Mouse (Mus musculus): ENCODE measurements around the gene Tenm4.
A peak's percentile ranks its signal among the peaks of the same experiment; 100 is the strongest.

The Tenm4 gene

DNA sequence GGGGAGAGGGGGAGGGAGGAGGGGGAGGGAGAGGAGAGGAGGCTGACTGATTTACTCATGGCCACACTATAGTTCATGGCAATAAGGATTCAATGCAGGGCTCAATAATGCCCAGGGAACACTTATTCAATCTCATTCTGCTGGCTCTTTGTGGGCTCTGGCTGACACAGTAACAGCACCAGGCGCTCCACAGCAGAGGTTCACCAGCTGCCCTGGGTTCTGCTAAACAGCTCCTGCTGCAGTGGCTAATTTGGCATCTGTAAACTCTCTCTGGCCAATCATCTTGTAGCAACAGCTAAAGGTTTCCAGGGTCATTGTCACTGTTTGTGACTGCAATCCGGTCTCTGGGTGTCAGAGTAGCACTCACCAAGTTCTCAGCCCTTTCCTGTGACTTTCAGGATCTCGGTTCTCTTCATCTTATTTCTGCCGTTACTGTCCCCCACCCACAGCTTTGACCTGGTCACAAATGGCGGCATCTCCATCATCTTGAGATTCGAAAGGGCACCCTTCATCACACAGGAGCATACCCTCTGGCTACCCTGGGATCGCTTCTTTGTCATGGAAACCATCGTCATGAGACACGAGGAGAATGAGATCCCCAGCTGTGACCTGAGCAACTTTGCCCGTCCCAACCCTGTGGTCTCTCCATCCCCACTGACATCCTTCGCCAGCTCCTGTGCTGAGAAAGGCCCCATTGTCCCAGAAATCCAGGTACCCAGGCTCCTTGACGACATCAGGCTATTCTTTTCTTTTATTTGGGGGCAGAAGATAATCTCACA, 671.6 kb downstream of the Tenm4 start:
- no peak for DNase-seq (ENCODE audit: low read depth, low spot score)

DNA sequence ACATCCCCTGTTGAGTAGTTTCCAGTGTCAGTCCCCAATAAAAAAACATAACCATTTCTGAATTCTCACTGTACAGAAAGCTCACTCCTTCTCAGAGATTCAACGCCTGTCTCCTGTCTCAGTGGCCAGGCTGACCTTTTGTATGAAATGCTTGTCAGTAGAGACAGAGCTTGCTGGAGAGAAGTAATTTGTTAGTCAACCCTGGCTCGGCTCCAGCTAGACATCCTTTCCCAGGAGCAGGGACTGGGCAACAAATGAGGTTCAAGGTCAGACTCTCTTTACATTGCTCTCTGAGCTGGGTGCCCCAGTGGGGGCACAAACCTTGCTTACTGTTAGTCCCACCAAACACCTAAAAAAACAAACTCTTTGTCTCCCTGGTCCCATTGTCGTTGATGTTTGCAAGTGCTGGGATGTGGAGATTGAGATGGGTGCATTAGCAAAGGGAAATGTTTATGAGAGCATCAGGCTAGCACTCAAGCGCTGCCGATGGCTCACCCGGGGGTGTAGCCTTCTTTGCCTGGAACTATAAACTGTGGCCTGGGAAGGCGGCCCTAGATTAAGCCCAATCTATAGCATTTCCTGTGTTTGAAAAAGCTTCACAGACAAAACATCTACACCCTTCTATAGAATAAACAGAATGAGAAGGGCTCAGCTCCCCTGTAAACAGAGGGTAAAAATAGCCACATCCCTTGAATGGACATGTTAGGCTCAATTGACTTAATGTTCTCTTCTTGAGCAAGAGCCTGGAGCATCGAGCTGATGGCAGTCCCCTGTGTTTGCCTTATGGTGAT, 673.3 kb downstream of the Tenm4 start:
- no peak for DNase-seq (ENCODE audit: low read depth, low spot score)

DNA sequence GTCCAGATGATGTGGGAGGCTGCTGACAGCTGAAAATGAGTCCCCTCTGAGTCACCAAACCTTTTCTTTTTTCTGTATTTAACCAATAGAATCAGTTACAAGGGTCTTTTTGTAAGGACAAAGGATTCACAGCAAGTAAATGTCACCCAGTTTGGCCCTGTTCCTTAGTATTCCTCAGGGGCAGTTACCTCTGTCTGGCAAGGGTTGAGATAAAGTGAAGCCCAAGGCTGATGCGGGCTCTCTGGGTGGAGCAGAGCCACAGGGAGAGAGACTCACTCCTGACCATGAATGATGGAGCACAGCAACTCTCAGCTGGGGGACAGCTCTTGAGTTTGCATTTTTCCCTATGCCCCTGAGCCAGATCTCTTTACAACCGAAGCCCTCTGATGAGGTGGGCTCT, 681.7 kb downstream of the Tenm4 start:
- no peak for DNase-seq (ENCODE audit: low read depth, low spot score)

DNA sequence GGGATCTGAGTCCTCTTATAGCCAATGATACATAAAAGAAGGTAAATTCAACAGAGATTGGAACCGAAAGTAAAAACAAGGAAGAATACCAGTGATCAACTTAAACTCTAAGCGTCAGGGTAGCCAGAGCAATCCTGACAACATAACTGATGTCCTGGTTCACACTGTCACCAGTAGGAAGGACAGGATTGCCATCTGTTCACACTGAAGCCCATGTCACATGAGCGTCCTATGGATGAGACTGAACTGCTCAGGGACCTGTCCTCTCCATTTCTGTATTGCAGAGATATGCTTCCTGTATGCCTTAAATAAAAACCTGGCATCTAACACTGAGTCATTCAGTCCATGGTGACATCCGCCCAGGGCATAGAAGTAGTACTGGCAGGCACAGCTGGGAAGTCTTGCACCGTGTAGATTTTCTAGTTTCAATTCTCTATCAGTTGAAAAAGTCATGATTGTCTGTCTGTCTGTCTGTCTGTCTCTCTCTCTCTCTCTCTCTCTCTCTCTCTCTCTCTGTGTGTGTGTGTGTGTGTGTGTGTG, 684.9 kb downstream of the Tenm4 start:
- no peak for DNase-seq (ENCODE audit: low read depth, low spot score)

DNA sequence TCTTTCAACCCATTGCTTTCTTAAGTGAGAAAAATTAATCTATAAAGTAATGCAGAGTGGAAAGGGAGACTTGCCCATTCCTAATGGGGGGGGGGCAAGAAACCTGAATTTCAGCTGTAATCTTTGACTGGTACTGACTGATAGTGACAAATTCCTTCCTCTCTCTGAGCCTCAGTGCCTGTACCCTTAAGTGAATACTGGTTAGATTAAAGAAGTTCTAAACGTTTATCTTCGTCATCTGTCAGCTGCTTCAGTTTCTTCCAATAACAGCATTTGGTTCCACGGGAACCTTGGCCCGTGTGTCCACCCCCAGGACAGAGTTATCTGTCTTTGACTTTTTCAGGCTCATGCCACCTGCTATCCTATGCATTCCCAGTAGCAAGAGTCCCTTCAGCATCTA, 685.5 kb downstream of the Tenm4 start:
- no peak for DNase-seq (ENCODE audit: low read depth, low spot score)

DNA sequence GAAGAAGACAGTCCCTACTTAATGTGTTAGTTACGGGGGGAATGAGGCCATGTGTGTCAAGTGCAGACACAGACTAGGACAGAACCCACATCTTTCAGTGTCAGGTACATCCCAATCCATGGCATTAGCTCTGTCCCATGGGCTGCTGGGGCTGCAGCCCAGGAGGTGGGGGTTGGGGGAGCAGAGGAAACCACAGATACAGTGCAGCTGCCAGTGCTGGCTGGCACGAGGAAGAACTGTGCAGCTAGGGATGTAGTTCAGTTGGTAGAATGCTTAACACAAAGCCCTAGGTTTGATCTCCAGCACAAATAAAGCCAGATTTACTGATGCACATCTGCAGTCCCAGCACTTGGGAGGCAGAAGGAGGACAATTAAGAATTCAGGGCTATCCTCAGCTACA, 688.0 kb downstream of the Tenm4 start:
- DNase-seq (ENCODE audit: low read depth, low spot score), result no peak

DNA sequence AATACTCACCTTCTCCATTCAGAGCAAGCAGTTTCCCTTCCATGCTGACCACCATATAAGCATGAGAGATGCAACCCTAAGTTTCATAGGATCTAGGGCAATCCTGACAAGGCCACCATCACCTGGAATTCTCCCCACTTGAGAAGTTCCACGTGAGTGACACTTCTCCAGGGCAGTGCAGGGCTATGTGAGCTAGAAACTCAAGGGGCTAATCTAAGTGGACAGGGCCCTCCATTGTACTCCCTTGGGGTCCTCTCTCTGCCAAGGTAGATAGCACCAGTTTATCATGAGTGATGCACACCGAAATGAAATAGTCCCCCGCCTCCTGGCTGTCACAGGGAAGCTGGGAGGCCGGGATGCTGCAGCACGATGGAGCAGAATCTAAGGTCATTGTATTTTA, 688.6 kb downstream of the Tenm4 start:
- DNase-seq (ENCODE audit: low read depth, low spot score), result no peak

DNA sequence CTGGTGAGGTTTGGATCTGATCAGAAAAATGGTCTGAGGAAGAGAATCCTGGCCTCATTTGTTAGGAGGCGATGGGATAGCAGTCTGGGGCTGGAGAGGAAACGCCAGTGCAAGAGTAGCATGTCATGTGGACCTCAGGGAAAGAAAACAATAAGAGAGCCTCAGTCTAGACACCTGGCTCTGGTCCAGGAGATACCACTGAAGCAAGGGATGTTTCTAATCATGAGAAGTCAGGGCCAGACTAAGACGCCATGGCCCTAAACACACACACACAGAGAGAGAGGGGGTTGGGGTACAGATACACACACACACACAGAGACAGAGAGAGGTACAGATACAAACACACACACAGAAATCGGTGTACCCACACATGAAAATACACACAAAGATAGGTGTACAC, 689.6 kb downstream of the Tenm4 start:
- peak; percentile 53 for DNase-seq (ENCODE audit: low read depth, low spot score)

DNA sequence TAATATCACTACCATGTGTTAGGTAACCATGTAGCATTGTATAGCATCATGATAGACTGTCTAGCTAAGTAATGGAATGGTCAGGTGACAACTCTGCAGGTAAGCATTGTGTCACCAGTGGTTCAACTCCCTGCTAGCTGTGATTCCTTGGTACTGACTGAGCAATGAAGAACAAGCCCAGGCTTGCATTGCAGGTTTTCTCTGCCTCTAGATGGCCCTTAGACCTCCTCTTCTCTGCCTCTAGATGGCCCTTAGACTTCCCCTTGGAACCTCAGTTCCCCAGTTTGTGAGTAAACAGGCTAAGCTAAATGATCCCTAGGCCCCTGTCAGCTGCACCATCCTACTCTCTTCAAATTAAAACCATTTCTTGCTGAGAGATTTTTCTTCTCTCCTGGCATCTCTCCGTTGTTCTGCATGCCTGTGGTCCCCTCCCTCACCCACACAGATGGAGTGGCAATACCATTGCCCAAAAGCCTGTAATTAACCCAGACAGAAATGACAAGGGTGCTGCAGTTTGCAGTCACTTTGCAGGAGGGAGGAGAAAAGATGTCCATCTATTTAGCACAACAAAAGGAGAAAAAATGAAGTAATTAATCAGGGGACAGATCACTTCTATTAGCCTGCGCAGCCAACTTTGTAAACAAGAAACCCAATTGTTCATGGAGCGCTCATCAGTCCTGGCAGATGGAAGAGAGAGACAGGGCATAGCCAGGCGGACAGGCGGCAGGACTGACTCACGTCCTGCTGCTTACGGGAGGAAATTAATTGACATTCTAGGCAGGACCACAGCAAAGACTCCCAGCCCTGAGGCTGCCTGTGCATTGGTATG, 694.1 kb downstream of the Tenm4 start:
- DNase-seq (ENCODE audit: low read depth, low spot score), result peak; percentile 61

DNA sequence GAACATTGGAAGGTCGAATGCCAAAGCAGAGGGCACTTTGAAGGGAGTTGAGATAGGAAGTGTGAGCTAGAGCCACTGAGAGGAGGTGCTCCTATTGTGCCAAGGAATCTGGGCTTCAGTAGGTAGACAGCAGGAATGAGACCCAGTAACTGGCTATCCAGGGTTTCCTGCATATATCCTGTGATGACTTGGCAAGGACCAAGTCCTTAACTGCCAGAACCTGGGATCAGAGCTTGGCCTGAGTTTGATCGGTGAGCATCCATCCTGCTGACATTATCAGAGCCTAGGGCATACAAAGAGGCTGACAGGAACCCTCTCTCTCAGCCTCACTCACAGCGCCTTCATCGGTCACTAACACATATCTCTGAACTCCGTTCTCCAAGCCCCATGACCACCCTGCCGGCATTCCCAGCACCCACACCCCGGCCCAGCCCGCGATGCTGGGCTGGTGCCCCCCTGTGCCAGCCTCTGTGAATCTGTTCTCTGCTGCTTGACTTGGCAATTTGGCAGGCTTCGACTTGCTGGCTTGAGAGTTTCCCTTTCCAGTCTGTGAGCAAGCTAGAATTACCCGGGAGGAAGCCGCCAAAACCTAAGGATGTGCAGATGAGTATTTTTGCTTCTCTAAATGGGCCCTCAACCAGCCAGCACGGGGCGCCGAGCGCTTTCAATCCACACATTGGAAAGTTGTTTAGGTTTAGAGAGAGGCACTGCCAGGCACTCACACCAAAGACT, 698.2 kb downstream of the Tenm4 start:
- no peak for DNase-seq (ENCODE audit: low read depth, low spot score)

DNA sequence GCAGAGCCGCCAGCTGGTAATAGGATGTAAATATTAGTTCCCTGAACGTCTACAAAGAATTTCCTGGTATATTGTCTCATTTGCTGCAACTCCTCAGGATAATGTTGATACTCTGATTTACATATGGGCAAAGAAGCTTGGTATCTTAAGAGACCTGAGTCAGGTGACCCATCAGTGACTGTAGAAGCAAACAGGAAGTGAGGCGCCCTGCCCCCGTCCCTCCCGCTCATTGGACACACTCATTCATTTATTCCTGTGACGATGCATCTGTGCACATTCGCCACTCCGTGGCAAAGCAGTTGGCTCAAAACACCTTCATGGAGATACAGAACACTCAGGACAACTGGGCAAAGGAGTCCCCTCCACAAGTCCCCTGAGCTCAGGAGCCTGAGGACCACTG, 699.4 kb downstream of the Tenm4 start:
- DNase-seq (ENCODE audit: low read depth, low spot score), result no peak

DNA sequence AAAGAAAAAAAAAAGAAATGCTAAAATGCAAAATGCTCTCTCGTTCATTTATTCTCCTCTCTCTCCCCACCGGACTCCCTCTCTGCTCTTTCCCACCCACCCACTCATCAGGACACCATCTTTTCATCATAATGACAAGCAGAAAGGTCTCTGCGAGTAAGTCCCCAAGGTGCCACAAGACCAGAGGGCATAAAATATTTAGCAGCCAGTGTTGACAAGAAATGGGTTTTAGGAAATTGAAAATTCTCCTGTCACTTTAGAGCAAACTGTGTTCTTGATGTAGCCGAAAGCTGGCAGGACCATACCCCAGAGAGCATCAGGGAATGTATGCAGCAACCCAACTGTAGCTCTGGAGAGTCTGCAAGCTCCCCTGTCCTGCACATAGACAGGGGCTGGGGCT, 700.0 kb downstream of the Tenm4 start:
- no peak for DNase-seq (ENCODE audit: low read depth, low spot score)

DNA sequence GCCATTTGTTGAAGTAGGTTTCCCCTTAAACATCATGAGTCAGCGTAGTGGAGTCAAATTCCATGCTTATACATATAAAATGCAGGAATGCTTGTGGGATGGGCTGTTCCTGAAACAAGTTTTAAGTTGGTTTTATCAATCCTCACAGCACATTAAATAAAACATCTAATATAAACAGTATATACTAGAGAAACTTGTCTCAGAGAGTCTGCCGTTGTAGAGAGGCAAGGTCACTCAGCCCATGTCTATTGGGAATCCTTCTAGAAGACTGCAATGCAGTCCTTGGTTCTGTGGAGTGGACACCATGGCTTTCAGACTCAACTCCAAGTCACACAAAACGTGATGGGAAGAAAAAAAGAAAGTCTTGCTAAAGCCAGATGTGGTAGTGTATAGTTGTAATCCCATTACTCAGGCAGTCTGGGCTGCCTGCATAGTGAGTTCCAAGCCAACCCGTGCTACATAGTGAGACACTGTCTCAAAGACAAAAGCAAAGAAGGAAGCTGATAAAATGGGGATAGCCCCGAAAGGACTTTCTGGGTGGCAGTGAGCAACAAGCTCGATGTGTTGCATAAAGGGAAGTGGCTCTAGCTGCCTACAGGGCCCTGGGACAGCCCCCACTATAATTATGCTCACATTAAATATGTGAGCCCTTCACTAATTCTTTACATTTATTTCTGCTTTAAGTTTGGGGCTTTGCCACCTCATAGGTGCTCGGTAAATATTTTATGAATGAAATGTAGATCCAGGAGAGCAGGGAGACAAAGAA, 707.6 kb downstream of the Tenm4 start:
- peak; percentile 15 for DNase-seq (ENCODE audit: low read depth, low spot score)

DNA sequence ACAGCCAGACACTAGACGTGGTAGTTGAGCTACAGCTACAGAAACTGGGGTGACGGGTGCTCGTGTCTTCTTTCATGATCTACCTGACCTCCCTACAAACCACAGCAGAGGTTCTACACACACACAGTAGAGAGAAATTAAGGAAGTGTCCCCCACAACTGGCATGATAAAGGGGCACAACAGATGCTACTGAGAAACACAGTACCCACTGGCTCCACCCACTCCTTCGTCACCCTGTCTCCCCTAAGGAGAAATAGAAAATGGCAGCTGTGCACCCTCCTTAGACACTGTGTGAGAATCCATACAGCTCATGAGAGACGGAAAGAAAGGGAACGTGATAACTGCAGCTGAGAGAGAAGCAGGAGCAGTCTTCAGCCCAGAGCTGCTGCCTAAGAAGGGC, 708.5 kb downstream of the Tenm4 start:
- DNase-seq (ENCODE audit: low read depth, low spot score), result no peak

DNA sequence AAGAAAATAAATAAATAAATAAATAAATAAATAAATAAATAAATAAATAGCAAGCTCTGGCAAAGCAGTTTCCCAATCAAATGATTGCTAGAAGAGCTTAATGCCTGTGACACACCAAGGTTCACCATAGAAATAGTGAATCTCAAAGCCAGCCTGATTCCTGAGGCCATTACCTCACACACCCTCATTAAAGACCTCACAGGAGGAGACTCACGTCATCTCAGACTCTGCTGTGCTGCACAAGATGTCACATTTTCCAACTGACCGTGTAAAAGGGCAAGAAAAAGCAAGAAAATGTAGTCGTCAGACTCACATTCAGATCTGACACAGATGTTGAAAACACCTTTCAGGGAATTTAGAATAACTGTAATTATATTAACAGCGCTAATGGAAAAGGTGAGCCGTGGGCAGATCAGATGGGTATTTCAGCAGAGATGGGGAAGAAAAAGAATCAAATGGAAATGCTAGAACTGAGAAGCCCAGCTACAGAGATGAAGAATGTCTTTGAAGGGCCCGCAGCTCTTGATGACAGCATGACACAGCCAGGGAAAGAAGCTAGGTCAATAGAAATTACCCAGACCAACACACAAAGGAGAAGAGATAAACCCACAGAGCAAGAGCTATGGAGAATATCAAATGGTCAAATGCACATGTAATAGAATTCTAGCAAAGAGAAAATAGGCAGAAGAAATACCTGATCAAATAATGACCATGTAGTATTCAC, 709.3 kb downstream of the Tenm4 start:
- no peak for DNase-seq (ENCODE audit: low read depth, low spot score)

DNA sequence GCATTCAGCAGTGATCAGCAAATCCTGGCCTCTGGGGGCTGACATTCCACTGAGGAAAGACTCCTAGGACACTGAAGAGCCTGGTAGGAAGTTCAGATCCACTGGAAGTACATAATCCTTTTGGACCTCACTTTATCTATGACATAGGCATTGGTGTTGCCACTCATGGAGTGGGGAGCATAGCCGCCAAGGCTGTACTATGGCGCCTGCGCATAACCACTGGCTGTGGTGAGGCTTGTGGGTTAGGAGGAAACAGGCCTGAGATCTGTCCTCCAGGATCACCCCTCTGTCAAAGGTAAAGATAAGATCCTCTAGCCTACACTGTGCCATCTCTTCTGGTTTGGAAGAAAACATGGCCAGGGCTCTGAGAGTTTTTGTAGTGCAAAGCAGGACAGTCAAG, 712.3 kb downstream of the Tenm4 start:
- DNase-seq (ENCODE audit: low read depth, low spot score), result no peak

DNA sequence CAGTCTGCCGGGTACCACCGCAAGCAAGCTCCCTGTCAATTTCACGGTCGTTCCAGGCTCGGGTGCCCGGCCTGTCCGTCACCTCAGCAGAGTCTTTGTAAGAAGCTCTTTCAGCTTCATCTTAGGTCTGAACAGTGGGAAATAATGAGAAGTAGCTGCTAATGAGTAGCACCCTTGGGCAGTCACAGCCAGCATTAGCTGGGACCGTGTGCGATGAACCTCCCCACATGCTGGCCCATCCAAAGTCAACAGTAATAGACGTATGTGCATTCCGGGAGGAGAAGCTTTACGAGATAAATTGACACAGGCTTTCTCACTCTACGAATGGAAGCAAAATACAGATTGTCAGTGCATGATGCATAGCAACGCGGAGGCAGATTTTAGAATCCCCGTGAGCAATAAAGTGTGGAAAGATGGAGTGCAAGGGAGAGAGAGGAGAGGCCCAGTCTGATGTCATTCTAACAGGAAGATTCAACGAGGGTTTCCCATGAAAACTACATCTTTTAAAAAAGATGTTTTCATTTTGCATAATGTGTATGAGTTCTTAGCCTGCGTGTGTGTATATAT, 716.1 kb downstream of the Tenm4 start:
- no peak for DNase-seq (ENCODE audit: low read depth, low spot score)

DNA sequence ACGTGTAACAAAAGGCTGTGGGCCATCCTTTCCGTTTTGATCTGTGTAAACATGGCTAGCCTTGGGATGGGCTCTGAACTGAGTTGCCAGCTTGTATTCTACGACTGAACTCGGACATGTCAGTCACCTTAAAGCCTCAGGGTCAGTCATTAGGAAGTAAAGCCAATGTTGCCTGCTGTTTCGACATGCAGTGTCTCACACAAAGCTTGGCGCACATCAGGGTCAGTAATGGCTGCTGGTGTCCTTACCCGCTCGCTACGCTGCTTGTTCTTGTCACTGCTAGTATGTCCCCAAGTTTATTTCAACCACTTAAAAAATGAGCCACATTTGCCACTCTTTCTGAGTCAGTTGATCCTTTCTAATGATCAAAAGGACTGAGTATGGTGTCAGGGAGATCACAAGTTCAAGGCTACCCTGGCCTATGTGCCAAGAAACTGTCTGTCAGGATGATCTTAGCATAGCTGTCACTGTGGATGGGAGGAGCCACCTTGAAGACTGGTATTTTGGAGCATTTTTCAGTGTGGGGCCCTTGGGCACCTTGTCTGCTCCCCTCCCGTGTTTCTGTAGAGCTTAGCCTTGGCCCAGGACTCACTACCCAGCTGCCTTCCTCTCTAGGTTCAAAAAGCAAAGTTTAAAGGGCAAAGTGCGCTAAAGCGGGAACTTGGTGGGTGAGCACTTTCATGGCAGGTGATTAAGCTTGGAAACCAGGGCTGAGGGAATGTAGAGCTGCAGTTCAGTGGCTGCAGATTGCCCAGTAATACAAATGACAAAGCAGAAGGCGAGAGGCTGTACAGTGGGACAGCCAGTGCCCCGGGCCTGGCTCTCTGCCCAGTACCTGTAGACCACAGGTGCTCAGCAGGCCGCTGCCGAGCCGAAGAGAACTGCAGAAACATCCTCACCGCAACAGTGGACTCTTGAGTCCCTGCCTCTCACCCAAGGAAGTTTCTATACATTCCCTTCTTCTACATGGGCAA, 718.3 kb downstream of the Tenm4 start:
- DNase-seq (ENCODE audit: low read depth, low spot score), result no peak
